Mouse (Mus musculus) intestine, embryonic 15.5 days (tissue): ENCODE results near the gene Ext2. TPM values are rescaled to one million over a fixed set of nuclear protein-coding genes. Genes with fewer than 3 reads are reported as not detected.
A peak's percentile ranks its signal among the peaks of the same experiment; 100 is the strongest.

Experiments used
- ATAC-seq: fragments of 200-750 bp; cut with Nextera tagmentation; 2 replicates; pipeline ENCODE4 v1.8.0; 2017; ENCODE audit warnings: moderate TSS enrichment, moderate library complexity
- H3K27ac ChIP-seq: fragments of 300-500 bp; sonication (generic); 2 replicates; pipeline ENCODE4 v1.5.1; 2015; ENCODE audit warnings: mild to moderate bottlenecking, inconsistent platforms
- H3K27me3 ChIP-seq: fragments of 300-500 bp; sonication (generic); replicated peaks from 2 replicates; pipeline ENCODE4 v1.6.1; 2015; ENCODE audit warnings: inconsistent platforms
- H3K36me3 ChIP-seq: fragments of 300-500 bp; sonication (generic); 2 replicates; pipeline ENCODE4 v1.6.1; 2015; ENCODE audit warnings: inconsistent platforms
- H3K4me1 ChIP-seq: fragments of 300-500 bp; sonication (generic); replicated peaks from 2 replicates; pipeline ENCODE4 v1.6.1; 2015; ENCODE audit warnings: inconsistent platforms
- H3K4me2 ChIP-seq: fragments of 300-500 bp; sonication (generic); replicated peaks from 2 replicates; pipeline ENCODE4 v1.6.1; 2015; ENCODE audit warnings: mild to moderate bottlenecking, inconsistent platforms
- H3K4me3 ChIP-seq: fragments of 300-500 bp; sonication (generic); replicated peaks from 2 replicates; pipeline ENCODE4 v1.5.1; 2015; ENCODE audit warnings: inconsistent platforms
- H3K9ac ChIP-seq: fragments of 300-500 bp; sonication (generic); 2 replicates; pipeline ENCODE4 v1.6.1; 2015; ENCODE audit warnings: inconsistent platforms
- H3K9me3 ChIP-seq: fragments of 300-500 bp; sonication (generic); 2 replicates; pipeline ENCODE4 v1.6.1; 2016; ENCODE audit warnings: inconsistent platforms
- WGBS: fragments of 180-500 bp; shearing (Covaris S2); methylation state at CpG from one replicate; pipeline ENCODE4 v1.1.7; 2015; 5-methylcytosine and 5-hydroxymethylcytosine counted together
- polyA plus RNA-seq: library from polyadenylated mRNA; unstranded; fragments of >200 nt; fragmentation: Nextera tagmentation; extraction: Ambion mirVana; gene quantifications from 2 replicates; pipeline ENCODE4 v1.2.1, GENCODE M21; 2015

The Ext2 gene
- polyA plus RNA-seq, 1 experiment from 2014 or later = 92.9 TPM

- H3K9me3 ChIP-seq = no peaks in the 10 kb centered on the region
- H3K4me3 ChIP-seq = no peak overlapping the region
- ATAC-seq = no peak
- H3K4me1 ChIP-seq = no peaks in the 10 kb centered on the region
- no peaks in the 10 kb centered on the region for H3K27me3 ChIP-seq
- H3K36me3 ChIP-seq = peaks cover 8% of the 10 kb centered on the region
- 97% methylated on average over 2 of the region's 2 CpGs for WGBS
- H3K9ac ChIP-seq = no peak overlapping the region
- H3K4me2 ChIP-seq = no peak overlapping the region
- no peak overlapping the region for H3K27ac ChIP-seq
Measured at GRCm38 (mm10) chr2:93802947-93803346, 19.4 kb downstream of the Ext2 start.

DNA sequence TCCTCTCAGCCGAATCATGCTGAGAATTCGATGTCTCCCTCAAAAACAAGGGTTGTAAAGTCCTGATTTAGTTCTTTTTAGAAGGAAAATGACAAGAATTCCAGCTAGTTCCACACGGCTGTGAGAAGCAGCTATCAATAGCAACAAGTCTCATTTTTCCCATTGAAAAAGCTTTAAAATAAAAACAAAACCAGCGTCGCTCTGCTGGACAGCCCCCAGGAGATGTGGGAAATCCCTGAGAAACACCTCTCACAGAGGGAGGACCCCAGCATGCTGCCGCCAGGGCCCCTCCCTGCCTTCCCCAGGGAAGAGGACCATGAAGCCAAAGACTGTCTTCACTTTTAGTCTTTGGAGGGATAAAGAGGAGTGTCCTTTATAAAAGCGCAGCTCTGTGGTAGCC, 21.3 kb downstream of the Ext2 start:
- H3K27ac ChIP-seq = no peak overlapping the region
- WGBS = 83% methylated on average over 7 of the region's 7 CpGs
- H3K9me3 ChIP-seq = no peaks in the 10 kb centered on the region
- no peak for ATAC-seq
- no peaks in the 10 kb centered on the region; the same call in 1 of the 2 replicates for H3K4me1 ChIP-seq
- H3K4me2 ChIP-seq = no peak overlapping the region
- H3K36me3 ChIP-seq = peaks cover 12% of the 10 kb centered on the region
- no peak overlapping the region for H3K4me3 ChIP-seq
- H3K9ac ChIP-seq = no peak overlapping the region
- no peaks in the 10 kb centered on the region for H3K27me3 ChIP-seq

- no peaks in the 10 kb centered on the region for H3K27me3 ChIP-seq
- peaks cover 2% of the 10 kb centered on the region; the same call in 1 of the 2 replicates for H3K4me1 ChIP-seq
- H3K9me3 ChIP-seq = no peaks in the 10 kb centered on the region
- ATAC-seq = no peak
- H3K4me2 ChIP-seq = no peak overlapping the region
- no peak overlapping the region for H3K27ac ChIP-seq
- H3K9ac ChIP-seq = no peak overlapping the region
- no peak overlapping the region for H3K4me3 ChIP-seq
- WGBS = 57% methylated on average over 19 of the region's 19 CpGs
- peaks cover 12% of the 10 kb centered on the region for H3K36me3 ChIP-seq
Measured at GRCm38 (mm10) chr2:93797162-93797795, 25.1 kb downstream of the Ext2 start.

GRCm38 (mm10) chr2:93794375-93794774, 28.0 kb downstream of the Ext2 start:
- Histone ChIP-seq H3K9me3 (no peaks in the 10 kb centered on the region), H3K4me2 (no peak overlapping the region), H3K27ac (no peak overlapping the region), H3K27me3 (no peaks in the 10 kb centered on the region), H3K4me1 (peaks cover 11% of the 10 kb centered on the region), H3K9ac (no peak overlapping the region), H3K4me3 (no peak overlapping the region), H3K36me3 (peaks cover 12% of the 10 kb centered on the region)
- no peak for ATAC-seq
- WGBS = 92% methylated on average over 5 of the region's 5 CpGs

DNA sequence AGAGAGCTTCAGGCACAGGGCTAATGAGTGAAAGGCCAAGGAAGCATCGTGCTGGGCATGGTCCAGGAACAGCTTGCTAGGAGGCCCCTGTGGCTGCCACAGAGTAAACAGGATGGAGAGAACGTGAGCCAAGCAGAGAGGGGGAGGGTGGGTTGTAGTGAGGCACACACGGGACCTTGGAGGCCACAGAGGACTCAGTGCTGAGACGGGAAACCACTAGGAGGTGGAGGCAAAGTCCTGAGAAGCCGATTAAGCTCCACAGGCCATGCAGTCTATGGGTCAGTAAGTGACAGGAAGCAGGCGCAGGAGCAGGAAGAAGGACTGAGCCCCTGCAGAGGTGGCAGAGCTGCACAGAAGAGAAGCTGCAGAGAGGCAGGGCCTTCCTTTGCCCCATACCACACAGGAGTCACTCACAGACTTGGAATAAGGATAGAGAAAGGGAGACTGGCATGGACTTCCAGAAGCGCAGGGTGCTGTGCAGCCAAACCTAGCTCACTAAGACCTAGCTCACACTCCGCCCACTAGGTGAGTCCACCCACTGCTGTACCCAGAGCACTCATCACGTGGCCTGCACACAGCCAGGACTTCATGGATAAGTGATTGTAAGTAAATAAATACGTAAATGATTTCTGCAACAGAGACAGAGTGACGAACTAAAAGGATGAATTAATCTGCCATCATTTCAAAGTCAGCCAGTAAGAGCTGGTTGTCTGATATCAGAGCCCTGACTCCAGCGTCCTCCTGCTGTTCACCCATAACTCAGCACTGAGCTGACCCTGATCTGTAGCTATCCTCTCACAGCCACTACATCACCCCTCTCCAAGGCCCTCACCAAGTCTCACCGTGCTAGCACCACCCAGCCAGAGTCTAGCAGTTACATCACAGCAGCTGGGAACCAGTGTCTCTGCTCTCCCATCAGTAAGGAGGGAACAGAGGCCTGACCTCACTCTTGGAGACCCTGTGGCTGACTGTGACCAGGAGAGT, 30.6 kb downstream of the Ext2 start:
- peaks cover 15% of the 10 kb centered on the region for H3K36me3 ChIP-seq
- WGBS = 45% methylated on average over 13 of the region's 13 CpGs

DNA sequence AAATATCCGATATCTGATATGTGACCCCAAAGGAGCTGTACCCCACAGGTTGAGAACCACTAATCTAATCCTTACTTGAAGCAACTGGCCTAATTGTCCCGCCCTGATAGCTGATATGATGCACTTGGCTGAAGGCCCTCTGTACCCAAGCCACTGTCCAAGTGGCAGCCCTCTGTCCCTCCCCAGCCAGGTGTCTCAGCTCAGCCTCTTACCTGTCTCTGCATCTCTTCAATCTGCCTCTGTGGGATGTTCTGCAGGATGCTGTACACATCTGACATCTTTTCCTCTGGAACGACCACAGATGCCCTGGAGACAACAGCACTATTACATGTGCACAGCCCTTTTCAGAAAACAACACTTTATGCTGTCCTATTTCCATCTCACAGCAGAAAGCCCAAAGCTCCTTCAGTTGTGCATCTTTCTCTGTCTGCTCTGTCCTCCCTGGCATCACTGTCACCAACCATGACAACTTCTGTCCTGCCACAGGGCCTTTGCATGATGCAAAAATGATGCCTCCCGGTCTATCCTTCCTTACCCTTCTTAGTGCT, 31.5 kb downstream of the Ext2 start:
- no peaks in the 10 kb centered on the region for H3K27me3 ChIP-seq
- H3K4me3 ChIP-seq = no peak overlapping the region
- H3K9ac ChIP-seq = no peak overlapping the region
- no peak for ATAC-seq
- H3K36me3 ChIP-seq = peaks cover 10% of the 10 kb centered on the region
- no peak overlapping the region for H3K4me2 ChIP-seq
- H3K4me1 ChIP-seq = peaks cover 11% of the 10 kb centered on the region
- no peaks in the 10 kb centered on the region for H3K9me3 ChIP-seq
- H3K27ac ChIP-seq = peak overlapping the region; percentile 20; the same call in 1 of the 2 replicates
- 76% methylated on average over 4 of the region's 4 CpGs for WGBS

More for the DNA sequence above, 30.6 kb downstream of the Ext2 start:
- Histone ChIP-seq H3K4me2 (no peak overlapping the region), H3K27me3 (no peaks in the 10 kb centered on the region), H3K4me3 (no peak overlapping the region), H3K27ac (peak overlapping the region; percentile 59; the same call in 1 of the 2 replicates), H3K9ac (no peak overlapping the region), H3K9me3 (no peaks in the 10 kb centered on the region), H3K4me1 (peaks cover 11% of the 10 kb centered on the region)
- peak; percentile 90 for ATAC-seq

GRCm38 (mm10) chr2:93788557-93788956, 33.8 kb downstream of the Ext2 start:
- Histone ChIP-seq H3K9ac (no peak overlapping the region), H3K9me3 (no peaks in the 10 kb centered on the region), H3K4me1 (peaks cover 16% of the 10 kb centered on the region), H3K27ac (no peak overlapping the region), H3K27me3 (no peaks in the 10 kb centered on the region), H3K36me3 (peaks cover 3% of the 10 kb centered on the region), H3K4me2 (no peak overlapping the region), H3K4me3 (no peak overlapping the region)
- no peak for ATAC-seq
- 84% methylated on average over 5 of the region's 5 CpGs for WGBS

DNA sequence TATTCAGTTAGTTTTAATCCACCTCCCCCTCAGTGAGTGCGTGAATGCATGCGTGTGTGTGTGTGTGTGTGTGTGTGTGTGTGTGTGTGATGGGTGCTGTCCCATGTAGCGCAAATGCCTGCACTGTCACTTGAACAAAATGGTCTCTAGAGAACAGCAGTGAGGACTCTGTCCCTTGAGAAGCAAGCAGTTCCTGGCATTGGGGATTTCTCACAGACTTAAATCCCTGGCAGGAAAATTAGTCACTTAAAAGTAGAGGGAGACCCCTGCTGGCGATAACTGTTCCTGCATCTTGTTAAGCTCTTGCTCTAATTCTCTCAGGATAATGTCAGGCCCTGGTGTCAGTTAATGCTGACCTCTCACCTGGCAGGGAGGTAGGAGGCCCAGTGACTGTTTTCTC, 36.2 kb downstream of the Ext2 start:
- H3K9me3 ChIP-seq = no peaks in the 10 kb centered on the region
- peaks cover 3% of the 10 kb centered on the region for H3K36me3 ChIP-seq
- WGBS = 40% methylated on average over 4 of the region's 4 CpGs
- peak; percentile 54; the same call in 1 of the 2 replicates for ATAC-seq
- H3K4me1 ChIP-seq = 0 out of 2 replicates have a peak, but pooled peaks cover 4% of the 10 kb centered on the region
- H3K27ac ChIP-seq = no peak overlapping the region
- H3K4me3 ChIP-seq = no peak overlapping the region
- H3K27me3 ChIP-seq = no peaks in the 10 kb centered on the region
- no peak overlapping the region for H3K4me2 ChIP-seq
- H3K9ac ChIP-seq = no peak overlapping the region

DNA sequence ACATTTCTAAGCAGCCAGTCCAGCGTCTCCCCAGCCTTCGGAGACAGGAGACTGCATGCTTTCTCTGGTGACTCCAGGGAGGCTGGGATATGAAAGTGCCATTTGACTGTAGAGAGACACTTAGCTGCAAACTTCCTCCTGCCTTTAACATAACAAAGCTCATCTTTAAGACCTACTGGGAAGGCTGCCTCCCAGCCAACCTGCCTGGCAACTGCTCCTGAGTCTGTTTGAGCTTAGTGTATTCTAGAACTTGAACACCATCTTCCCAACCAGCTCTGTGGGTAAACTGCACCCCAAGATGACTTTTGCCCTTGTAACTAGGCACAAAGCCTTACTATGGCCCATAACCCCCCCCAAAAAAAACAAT, 37.0 kb downstream of the Ext2 start:
- no peak for ATAC-seq
- H3K36me3 ChIP-seq = peaks cover 3% of the 10 kb centered on the region
- 0 out of 2 replicates have a peak, but pooled peaks cover 4% of the 10 kb centered on the region for H3K4me1 ChIP-seq
- no peak overlapping the region for H3K4me2 ChIP-seq
- H3K9me3 ChIP-seq = no peaks in the 10 kb centered on the region
- no peak overlapping the region for H3K4me3 ChIP-seq
- 39% methylated on average over 2 of the region's 2 CpGs for WGBS
- no peak overlapping the region for H3K9ac ChIP-seq
- H3K27ac ChIP-seq = no peak overlapping the region
- no peaks in the 10 kb centered on the region for H3K27me3 ChIP-seq

GRCm38 (mm10) chr2:93784721-93785431, 37.5 kb downstream of the Ext2 start:
- Histone ChIP-seq H3K9ac (no peak overlapping the region), H3K27ac (no peak overlapping the region), H3K27me3 (no peaks in the 10 kb centered on the region), H3K4me3 (no peak overlapping the region), H3K4me1 (peaks cover 7% of the 10 kb centered on the region; the same call in 1 of the 2 replicates), H3K4me2 (no peak overlapping the region), H3K36me3 (peaks cover 3% of the 10 kb centered on the region), H3K9me3 (no peaks in the 10 kb centered on the region)
- ATAC-seq = no peak
- WGBS = 57% methylated on average over 12 of the region's 12 CpGs

DNA sequence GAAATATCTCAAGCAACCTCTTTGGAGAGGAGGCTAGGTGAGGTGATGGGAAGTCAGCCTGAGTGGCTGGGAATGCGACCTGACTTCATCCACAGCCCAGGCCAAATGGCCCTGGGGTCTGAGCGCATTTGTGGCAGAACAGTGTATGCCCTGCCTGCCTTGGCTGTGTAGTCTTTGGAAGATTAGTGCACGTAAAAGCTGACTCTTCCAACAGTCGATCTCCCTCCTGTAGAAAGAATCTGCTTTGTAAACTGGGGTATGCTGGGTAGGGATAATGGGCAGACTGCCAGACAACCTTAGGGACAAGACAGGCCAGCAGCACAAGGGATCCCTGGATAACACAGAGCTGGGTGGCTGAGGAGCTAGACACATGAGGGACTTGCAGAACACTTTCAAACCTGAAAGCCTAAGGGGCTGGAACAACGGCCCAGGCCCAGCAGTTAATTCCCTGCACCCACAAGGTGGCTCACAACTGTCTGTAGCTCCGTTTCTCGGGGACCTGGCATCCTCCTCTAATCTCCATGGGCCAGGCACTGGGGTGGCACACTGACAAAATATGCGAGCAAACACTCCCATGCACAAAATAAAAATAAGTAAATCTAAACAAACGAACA, 38.3 kb downstream of the Ext2 start:
- Histone ChIP-seq H3K4me2 (no peak overlapping the region), H3K9ac (no peak overlapping the region), H3K27me3 (no peaks in the 10 kb centered on the region), H3K27ac (no peak overlapping the region), H3K4me1 (peaks cover 16% of the 10 kb centered on the region), H3K36me3 (peaks cover 3% of the 10 kb centered on the region), H3K4me3 (no peak overlapping the region), H3K9me3 (no peaks in the 10 kb centered on the region)
- WGBS = 73% methylated on average over 9 of the region's 9 CpGs
- ATAC-seq = no peak
